Mouse (Mus musculus): ENCODE data around the gene Gm10382. TPM values are rescaled to one million over a fixed set of nuclear protein-coding genes. Genes with fewer than 3 reads are reported as not detected.
"Not testable (repeated sequence)": the region's sequence is repeated elsewhere in the genome, so short reads cannot be mapped to it uniquely, and the experiment has no call there.

Gm10382 gene
- total RNA-seq, 2 experiments from 2014 or later = 0.23 TPM; not detected in 1

- peak; percentile 89 to 91 for DNase-seq
Measured at GRCm38 (mm10) chr5:125393622-125394603, 4.8 kb downstream of the Gm10382 start.

GRCm38 (mm10) chr5:125395008-125395407 lies 5.9 kb downstream of the Gm10382 start:
- DNase-seq = no peak

- no peak for DNase-seq
Measured at GRCm38 (mm10) chr5:125400903-125401302, 11.8 kb downstream of the Gm10382 start.

- no peak for DNase-seq
Measured at GRCm38 (mm10) chr5:125402476-125402875, 13.4 kb downstream of the Gm10382 start.

- DNase-seq = no peak
Measured at GRCm38 (mm10) chr5:125402991-125403390, 13.9 kb downstream of the Gm10382 start.

- peak; percentile 68 to 89 for DNase-seq
Measured at GRCm38 (mm10) chr5:125403481-125404465, 14.7 kb downstream of the Gm10382 start.

GRCm38 (mm10) chr5:125404536-125404902 lies 15.4 kb downstream of the Gm10382 start:
- DNase-seq = peak in 1 of 2 experiments; percentile 23

- peak; percentile 68 to 84 for DNase-seq
Measured at GRCm38 (mm10) chr5:125404903-125405545, 15.9 kb downstream of the Gm10382 start.

- DNase-seq = peak; percentile 86 to 97
Measured at GRCm38 (mm10) chr5:125405546-125406248, 16.6 kb downstream of the Gm10382 start.

- DNase-seq = peak; percentile 81 to 87
Measured at GRCm38 (mm10) chr5:125406322-125407016, 17.3 kb downstream of the Gm10382 start.

- peak in 1 of 2 experiments; percentile 24 for DNase-seq
Measured at GRCm38 (mm10) chr5:125407020-125407830, 18.1 kb downstream of the Gm10382 start.

- DNase-seq = peak; percentile 33
Measured at GRCm38 (mm10) chr5:125407910-125408575, 18.9 kb downstream of the Gm10382 start.

- DNase-seq = peak; percentile 80 to 91
Measured at GRCm38 (mm10) chr5:125408842-125409241, 19.7 kb downstream of the Gm10382 start.

- DNase-seq = peak in 1 of 2 experiments; percentile 55
Measured at GRCm38 (mm10) chr5:125409348-125410090, 20.4 kb downstream of the Gm10382 start.

- peak; percentile 49 to 83 for DNase-seq
Measured at GRCm38 (mm10) chr5:125411972-125412530, 22.9 kb downstream of the Gm10382 start.

GRCm38 (mm10) chr5:125412536-125412935 lies 23.4 kb downstream of the Gm10382 start:
- DNase-seq = not testable (repeated sequence)

- DNase-seq = peak; percentile 55 to 58
Measured at GRCm38 (mm10) chr5:125413763-125414162, 24.6 kb downstream of the Gm10382 start.

GRCm38 (mm10) chr5:125416183-125416582 lies 27.1 kb downstream of the Gm10382 start:
- no peak for DNase-seq
